Mouse (Mus musculus) spleen, adult 2 months (tissue): ENCODE measurements around the gene Cd160.

Source experiments
- CTCF ChIP-seq: fragments of 200-500 bp; IDR thresholded peaks from 2 replicates; pipeline ENCODE4 v1.5.1; 2011; ENCODE audit warnings: mild to moderate bottlenecking, inconsistent platforms; ENCODE audit not compliant: insufficient read depth, insufficient read length, insufficient replicate concordance; ENCODE audit errors: extremely low read depth
- POLR2A ChIP-seq: fragments of 200-500 bp; IDR thresholded peaks from 2 replicates; pipeline ENCODE4 v1.6.1; 2011; ENCODE audit warnings: low read depth, low read length, inconsistent platforms

DNA sequence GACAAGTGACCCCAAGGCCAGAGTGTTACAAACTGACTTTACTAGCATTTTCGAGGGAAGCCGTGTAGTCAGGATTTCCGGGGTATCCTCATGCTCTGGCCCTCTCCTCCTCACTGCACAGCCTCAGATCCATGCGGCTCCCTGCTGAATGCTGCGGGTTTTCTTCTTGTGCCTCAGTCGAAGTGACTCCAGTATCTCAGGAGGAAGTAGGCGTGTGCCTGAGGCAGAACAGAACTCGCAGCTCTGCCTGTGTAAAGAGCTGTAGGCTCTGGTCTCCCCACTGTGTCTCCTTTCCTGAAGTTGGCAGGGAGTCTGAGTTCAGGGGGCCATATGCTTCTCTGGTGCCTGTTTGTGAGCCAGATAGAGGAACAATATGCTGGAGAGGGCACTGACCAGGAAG lies 41.9 kb upstream of the Cd160 start:
- no peak for TF ChIP-seq CTCF
- no peak for TF ChIP-seq POLR2A
